Mouse (Mus musculus) mouse embryonic stem cell (cell line): ENCODE measurements at regions not wholly inside any gene's neighbourhood (a gene's known extent, or its start where the extent isn't known, plus 50 kb on each side); places are given as distances from the start of the nearest gene placed in this dataset.
"Not testable (repeated sequence)": the region's sequence is repeated elsewhere in the genome, so short reads cannot be mapped to it uniquely, and the experiment has no call there.

Experiments used
- in situ Hi-C, 2 experiments: fragments of 300-500 bp; cut with MboI; formaldehyde crosslinking; loops; 1 replicate in 1 of 2; 3 replicates in 1 of 2; pipeline ENCODE4 v1.14.3; 2019 to 2020; ENCODE audit warnings: low sequenced_read_pairs in 2 of 2, low pct_unique_long_range_greater_than_20kb in 1 of 2, mixed read lengths in 1 of 2; ENCODE audit not compliant: unreplicated experiment in 1 of 2

DNA sequence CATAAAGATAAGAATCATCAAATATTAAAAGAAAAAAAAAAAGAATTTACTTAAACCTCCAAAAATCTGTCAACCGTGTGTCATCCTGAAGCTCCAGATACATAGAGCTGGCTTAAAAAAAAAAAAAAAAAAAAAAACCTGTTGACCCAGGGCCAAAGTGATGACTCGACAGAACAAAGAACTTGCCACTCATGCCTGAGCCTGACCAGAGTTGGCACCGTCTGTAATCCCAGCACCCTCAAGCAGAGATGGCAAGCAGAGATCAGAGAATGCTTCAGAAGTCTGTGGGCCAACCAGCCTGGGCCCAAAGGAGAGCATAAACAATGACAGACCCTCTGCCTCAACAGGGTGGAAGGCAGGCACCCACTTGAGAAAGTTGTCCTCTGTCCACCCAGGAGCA, 230.3 kb downstream of the Nfkbiz start:
- in situ Hi-C loops, result no loop called here

DNA sequence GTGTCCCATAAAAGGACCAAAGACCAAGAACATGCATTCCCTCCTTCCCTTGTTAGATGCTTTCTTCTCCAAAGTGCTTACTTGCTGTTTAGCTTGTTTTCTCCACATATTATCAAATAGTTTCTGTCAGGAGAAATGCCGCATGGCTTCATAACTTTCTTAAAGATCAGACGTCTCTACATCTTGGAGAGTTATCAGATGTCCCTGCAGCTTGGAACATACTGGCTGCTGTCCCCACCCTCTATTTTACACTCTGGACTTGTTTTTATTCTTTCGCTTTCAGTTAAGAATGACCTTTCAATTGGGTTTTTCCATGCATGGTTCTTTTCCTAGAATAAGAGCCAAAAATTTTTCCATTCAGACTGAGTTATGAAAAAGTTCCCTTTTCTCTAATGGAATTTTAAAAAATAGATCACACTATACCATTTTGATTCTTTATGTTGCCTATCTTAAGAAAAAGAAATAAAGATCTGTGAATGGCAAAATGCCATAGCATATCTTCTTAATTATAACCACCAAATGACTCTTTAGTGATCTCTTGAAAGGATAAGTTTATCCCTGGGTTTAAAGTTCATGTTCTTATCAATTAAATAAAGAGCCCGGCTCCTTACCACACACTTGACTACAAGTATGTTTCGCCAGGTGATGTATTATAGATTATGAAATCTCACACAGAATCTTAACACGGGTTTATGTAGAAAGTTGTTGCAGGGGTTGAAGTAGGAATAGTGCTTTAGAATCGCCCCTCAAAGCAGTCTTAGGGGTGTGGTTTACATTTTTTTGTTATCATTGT, 232.1 kb downstream of the Nfkbiz start:
- in situ Hi-C loops, result no loop called here

DNA sequence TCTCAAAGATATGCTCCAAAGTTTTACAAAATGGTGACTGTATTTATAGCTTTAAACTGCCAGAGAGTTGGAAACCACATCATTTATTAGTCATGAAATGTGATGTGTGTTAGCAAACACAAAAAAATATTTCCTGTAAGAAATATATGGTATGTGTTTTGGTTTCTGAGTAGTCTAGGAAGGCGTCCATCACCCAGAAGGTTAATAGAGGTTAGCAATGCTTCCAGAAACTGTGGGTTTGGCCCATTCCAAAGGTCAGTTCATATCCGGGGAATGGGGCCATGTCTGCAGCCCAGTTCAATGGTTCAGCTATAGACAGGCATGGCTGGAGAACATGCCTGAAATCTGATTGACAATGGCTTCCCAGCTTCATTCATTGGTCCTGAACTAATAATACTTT, 235.1 kb downstream of the Nfkbiz start:
- in situ Hi-C loops, result no loop called here

DNA sequence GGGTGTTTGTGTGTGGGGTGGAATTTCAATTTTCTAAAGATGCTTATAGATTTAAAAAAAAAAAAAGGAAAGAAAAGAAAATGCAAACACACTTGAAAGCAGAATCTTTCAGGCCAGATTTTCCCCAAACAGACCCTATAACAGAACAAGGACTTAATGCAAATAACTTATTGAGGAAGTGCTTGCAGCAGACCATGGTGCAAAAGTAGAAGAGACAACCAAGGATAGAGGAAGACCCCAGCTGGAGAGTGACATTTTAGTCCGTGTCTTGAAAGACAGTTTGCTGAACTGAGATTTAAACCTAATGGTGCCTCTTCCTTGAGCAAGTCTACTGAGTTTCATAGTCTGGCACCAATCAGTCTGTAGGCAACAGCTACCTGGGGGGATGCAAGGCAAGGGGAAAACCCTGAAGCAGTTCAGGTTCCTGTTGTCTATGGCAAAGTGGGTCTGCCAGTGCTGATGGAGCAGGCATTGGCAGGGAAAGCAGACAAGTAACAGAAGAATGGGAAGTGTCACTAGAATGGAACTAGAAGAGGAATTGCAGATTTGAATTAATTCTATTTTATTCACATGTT, 249.2 kb downstream of the Nfkbiz start:
- in situ Hi-C loops, result no loop called here

DNA sequence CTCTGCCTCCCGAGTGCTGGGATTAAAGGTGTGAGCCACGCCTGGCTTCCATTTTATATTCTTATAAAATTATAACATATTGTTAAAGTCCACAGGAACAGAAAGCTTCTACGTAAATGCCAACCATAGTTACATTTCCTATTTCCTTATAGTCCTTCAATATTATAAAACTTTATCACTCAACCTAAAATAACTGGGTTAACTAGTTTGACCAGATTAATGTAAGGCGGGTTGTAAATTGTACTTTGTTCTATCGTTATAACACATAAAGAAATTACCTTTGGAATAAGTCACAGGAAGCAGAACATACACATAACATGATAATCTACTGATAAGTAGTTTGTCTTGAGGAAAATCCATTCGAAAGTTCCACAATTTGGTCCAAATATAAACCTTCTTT, 251.6 kb downstream of the Nfkbiz start:
- in situ Hi-C loops, result no loop called here

DNA sequence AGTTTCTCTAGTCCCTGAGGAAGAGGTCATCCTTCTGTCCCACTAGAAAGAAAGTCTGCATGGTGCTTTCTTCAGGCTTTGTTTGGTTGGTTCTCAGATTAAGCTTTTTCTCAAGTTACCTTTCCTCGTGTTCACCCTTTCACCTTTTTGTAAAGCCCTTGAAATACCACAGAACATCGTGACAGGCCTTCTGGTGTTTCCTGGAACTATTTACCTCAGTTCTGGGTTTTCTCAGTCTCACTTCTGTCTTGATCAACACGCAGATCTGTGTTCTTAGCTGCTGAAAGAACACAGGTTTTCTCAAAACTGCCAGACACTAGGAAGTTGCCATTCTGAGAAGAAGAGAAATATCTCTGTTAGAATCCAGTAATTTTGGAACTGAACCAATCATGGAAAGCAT, 255.8 kb downstream of the Nfkbiz start:
- in situ Hi-C loops, result no loop called here

DNA sequence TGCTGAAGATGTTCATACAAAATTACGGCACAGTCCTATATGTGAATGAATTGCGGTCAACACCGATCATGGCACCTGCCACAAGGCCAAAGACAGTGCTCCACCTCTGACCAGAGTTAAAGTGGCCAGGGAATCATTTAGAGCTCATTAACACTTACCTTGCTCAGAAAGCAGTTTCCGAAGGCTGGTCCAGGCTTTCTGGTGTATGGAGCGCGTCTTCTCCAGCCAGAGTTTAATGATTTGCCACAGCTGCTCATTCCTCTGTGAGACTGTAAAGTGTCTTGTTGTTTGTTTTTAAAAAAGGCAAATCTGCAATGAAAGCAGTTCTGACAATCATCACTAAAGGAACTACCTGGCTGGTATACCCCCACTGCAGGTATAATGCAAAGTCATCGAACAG, 256.7 kb downstream of the Nfkbiz start:
- in situ Hi-C loops, result no loop called here

DNA sequence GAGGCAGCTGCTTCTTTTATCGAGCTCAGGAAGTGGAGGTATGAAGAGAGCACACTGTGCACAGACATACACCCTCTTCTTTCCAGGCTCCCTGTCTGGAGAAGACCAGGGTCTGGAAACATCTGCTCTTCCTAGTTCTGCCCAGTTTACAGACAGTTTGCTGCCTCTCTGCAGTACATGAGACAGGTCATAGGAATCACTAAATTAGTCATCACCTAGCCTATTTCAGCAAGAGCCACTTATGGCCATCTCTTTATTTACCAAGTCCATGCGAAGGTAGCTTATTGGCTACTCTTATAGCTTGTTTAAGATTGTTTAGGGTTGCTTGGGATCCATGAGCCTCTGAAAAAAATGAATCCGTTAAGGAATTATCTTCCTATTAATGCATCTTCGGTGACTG, 257.9 kb downstream of the Nfkbiz start:
- in situ Hi-C loops, result no loop called here

DNA sequence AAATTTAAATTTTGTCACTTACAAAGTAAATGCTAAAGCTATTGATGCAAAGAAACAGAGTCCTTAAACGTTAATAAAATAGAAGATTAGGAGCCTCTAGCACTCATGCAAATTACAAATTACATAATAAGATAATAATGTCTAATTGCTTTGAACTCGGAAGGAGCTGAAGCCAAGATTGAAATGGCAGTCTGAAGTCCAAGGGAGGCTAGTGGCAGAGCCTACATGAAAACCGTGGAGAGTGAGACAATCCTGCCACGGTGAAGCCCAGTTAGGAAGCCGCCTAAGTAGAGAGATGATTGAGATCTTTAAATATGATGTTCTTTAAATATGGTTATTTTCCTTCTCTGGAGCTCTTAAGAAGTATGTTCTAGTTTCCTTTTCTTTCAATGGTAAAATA, 260.0 kb downstream of the Nfkbiz start:
- in situ Hi-C loops, result no loop called here

DNA sequence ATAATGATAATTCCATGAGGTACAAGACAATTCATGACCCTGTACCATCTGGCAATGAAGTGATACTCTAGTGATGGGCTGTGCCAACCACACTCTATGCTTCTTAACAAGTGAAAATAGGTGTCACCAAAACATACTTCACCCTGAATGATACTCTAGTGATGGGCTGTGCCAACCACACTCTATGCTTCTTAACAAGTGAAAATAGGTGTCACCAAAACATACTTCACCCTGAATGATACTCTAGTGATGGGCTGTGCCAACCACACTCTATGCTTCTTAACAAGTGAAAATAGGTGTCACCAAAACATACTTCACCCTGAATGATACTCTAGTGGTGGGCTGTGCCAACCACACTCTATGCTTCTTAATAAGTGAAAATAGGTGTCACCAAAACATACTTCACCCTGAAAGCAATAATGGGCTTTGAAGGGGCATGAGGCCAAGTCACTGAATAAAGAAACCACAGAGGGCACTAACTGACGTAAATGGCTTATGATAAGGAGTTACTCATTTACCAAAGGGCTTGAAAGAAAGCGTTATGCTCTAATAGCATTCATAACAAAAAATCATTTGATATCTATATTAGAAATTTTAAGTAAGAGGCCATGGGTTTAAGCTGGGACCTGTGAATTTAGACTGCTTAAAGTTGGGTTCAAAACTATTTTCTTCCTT, 263.0 kb downstream of the Nfkbiz start:
- in situ Hi-C loops, result not testable (repeated sequence)

DNA sequence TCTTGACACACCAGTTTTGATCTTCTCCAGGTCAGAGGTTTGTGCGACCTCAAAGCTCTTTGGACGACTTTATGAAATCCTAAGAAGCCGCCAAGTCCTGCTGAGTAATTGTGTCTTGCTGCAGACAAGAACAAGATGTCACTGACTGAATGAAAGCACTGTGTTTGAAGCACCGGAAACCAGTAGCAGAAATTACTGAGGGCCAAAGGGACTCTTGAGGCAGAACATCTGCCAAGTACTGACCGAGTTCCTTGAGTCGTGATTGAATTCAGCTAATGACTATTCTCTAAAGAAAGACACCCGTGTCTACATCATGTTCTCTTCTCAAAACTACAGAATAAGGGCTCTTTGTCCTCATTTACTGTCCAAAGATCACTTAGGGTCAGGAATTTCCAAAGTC, 267.6 kb downstream of the Nfkbiz start:
- in situ Hi-C loops, result no loop called here

DNA sequence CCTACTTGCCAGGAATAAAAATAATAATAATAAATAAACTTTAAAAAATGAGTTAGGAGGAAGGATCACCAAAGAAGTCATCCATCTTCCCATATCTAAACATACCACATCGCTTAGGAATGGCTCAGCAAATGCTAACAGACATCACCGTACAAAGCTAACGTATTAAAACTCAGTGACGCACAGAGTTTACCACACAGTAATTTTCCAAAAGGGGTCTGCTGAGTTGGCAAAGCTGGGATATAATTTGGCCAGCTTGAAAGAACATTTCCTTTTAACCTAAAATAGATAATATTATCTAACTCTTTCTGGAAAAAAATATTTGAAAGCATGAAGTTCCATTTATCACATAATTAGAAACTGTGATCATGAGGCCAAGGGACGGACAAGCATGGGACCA, 268.6 kb downstream of the Nfkbiz start:
- in situ Hi-C loops, result no loop called here

DNA sequence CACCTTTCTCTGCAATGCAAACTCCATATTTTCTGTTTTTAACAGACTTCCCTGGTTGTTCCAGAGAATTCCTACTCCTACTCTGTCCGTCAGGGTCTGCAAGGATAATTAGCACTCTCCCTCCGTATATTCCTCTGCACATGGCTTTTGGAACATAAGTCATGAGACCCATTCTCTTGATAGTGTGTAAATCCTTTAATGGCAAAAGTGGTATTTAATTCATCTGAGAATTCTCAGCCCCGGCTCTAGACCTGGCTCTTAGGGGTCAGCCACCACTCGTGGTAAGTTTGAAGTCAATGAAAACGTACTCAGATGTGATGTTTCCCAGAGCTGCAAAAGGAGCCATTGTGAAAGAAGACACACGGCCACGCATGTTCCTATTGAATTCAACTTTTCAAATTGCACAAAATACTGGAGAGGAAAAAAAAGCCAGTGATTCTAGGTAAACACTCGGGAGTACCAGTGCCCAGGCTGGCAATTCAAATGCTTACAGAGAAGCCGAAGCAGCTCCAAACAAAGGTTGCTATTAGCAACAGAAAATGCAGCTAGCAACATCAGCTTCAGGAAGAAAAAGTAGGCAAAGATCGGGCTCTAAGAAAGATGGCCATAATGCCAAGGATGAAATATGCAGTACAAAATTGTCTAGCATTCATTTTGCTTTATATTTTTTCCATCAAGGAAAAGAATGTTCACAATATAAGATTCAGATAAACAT, 258.2 kb upstream of the Zpld1 start:
- in situ Hi-C loops, result no loop called here

DNA sequence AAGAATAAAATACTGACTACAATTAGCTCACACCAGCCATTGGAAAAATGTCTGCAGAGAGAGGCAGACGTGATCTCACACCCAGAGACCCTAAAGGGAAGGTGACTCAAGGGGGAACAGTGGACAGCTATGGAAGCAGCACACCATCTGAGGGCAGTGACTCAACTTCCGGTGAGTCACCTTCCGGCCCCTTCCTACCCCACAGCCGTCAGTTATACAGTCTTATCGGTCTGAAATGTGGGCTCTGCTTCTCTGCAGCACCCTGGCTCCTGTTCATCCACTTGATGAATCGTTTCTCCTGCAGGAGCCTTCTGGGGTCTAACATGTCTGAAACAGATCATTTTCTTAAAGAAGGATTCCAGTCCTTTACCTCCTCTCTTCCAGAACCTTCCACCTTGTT, 257.4 kb upstream of the Zpld1 start:
- in situ Hi-C loops, result no loop called here

DNA sequence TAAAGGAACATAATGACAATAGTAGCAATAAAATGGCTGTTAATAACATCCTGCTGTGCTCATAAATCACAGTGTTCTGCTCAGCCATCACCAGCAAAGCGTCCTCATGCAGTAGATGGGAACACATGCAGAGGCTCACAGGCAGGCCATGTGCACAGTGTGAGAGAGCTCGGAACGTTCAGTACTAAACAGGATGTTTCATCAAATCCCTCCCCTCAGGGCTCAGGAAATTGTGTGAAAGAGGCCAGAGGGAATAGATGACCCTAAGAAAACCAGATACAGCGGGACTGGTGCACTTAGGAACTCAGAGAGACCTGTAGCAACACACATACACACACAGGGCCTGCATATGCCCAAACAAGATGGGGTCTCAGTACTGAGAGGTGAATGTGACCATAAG, 256.1 kb upstream of the Zpld1 start:
- in situ Hi-C loops, result no loop called here

DNA sequence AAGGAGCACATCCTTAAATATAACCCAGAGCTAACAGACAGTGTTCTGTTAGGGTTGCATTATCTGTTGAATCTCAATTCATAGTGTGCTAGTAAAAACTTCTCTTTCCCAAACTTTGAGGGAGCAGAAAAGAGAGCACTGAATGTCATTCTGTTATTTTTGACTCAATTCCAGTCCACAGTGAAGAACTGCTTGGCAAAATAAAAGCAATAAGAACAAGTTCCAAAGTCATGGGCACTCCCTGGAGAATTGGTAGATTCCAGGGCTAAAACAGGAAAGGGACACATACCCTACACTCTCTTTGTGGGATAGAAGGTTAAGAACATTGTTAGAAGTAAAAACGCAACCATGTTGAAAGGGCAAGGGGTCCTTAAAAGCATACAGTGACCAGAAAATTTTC, 253.6 kb upstream of the Zpld1 start:
- in situ Hi-C loops, result no loop called here

DNA sequence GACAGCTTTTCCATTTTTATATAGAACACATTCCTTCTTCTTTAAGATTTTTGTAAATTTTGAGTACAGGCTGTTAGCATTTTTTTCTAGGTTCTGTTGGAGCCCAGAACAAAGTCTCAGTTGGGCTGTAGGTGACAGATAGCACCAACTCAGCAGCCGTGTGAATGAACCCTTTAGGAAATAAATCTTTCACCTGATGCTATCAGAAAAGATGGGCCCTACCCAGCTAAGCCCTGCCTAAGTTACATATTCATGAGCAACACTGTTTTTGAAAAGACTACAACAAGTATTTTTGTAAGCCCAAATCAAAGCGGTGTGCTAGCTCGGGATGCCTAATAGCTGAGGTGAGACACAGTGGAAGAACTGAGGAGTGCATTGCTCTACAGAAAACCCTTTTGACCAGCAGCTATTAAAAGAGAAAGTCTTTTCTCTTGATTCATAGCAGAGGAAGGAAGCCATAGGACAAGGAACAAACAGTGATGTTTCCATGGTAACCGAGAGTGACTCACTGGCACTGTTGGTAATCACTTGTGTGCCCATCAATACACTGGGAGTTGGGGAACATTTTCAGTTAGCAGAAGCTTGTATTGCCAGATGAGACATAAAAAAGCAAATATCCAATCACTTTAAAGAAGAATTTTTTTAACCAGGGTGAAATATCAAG, 253.0 kb upstream of the Zpld1 start:
- in situ Hi-C loops, result no loop called here

DNA sequence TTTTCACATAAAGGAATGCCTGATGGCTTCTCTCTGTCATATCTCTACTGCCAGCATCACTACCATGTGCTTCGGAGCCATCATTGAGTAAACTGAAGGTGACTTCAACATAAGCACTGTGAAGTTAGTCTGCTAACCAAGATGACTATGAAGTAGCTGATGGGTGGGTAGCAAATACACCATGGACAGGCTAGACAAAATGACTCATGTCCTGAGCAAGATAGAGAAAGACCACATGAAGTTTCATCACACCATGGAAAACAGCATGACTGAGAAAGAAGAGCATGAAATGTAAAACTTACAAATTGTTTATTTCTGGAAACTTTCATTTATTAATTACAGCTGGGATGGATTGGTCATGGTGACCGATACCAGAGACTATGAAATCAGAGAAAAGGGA, 249.3 kb upstream of the Zpld1 start:
- in situ Hi-C loops, result no loop called here
